Mouse (Mus musculus) cerebellum, adult 18-20 months (tissue): ENCODE results near the gene Ehhadh.
A peak's percentile ranks its signal among the peaks of the same experiment; 100 is the strongest.
"Not testable (repeated sequence)": the region's sequence is repeated elsewhere in the genome, so short reads cannot be mapped to it uniquely, and the experiment has no call there.

Experiments used
- DNase-seq, 2 experiments: peaks; one replicate each; pipeline ENCODE4 v3.0.0; 2021

Gene Ehhadh

DNA sequence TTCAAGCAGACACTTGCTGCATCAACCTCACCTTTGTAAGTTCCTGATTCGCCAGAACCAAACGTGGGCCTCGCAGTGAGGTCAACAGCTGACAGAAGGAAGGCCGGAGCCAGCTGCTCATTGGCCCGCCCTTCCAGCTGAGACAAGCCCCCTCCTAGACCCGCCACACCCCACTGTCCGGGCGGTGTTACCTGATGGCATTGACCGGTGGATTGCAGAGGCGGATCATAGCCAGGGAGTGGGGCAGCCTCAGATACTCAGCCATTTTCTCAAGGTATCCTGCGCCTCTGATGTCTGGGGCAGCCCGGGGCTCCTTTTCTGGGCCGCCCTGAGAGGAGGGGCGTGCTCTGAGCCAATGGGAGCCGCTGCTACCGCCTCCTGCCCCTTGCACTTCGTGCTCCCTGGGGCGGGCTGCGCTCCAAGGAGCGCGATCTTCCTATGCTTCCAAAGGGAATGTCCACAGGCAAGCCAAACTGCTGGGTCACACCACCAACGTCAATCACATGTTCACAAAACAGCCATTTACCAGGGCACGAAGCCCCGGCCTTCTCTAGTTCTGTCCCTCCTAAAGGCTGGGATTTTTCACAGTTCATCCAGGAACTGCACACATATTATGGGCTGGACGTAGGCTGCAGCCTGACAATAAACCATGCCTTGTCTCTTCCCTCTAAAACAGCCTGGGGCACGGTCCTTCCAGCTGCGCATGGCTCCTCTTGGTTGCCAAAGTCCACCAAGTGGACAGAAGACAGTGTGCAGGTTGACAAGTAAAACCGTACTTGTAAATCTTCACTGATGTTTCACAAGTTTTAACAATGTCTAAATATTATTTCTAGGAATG is at the start of gene Ehhadh:
TSS of gene Ehhadh (minus strand) at position 292 of the 838 bp plus-strand sequence.
- peak; percentile 66 to 71 for DNase-seq

DNA sequence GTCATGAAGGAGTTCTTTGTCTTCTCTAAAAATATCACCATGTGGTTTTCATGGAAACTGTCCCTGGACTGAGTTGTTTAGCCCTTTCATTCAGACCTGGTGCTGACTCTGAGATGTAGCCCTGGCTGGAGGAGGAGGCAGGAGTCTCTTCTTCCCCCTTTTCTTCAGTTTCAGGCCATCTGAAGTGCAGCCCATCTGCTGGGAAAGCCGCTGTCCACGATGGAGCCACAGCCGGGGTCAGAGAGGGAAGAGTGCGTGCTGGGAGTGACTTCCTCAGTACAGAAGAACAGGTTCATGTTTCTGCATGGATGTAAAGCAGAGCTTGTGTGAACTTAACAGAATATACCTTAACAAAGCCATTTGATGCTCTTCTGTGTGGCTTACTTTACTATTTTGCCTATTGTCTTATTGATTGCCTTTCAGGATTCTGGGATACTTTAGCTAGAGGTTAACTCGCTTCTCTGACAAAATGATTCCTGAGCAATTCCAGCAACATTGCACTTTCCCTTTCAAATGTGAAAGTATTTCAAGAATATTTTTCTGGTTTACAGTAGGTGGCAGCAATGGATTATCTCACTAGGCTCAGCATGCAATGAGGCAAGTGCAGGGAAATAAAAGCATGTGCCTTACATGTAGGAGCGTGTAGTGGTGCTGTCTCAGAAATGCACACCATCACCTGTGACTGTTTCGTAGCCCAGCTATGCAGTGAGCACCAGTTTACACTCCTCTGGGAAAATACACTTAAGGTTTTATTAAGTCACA is 48.9 kb upstream of the Ehhadh start:
- no peak for DNase-seq

DNA sequence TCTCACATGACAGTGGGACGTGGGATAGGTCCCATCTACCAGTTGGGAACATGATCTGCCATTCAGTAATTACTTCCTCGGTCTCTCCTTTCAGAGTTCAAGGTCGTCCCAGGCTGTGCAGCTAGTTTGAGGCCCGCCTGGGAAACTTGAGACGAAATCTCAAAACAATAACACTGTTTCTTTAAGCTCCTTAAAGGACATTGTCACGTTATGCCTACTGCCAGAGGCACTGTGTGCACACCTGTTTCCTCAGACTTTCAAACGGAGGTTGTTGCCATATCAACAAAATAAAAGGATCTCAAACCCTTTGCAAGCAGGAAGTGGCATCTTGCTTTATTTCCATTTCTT is 48.0 kb upstream of the Ehhadh start:
- DNase-seq = no peak

DNA sequence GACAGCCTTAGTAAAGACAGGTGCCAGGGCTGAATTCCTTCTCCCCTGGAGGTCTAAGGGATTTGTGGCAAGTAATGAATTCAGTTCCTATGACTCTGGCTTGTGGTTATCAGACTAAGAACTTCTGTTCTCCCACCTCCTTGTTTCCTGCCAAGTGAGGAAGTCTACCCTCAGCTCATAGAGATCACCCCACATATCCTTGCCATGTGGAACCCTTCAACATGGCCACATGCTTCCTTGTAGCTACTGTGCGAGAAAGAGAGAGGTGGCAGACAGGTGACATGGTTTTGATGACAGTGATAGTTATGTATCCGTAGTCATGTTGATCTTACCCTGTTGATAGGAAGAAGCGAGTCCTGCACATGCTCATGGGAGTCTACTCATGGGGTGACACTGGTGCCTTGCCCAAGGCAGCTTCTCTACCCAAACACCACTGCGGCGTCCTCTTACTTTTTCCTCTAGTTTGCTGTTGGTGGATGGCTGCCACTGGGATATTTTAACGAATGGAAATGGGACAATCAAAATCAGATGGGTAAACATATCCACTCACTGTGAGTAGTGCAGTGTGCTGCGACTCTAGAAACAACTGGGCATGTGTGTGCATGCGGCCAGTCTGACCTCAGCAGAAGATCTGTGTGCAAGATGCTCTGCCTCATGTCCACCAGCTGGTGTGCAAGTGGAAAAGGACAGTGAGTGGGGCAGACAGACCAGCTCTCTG is 47.4 kb upstream of the Ehhadh start:
- no peak for DNase-seq

DNA sequence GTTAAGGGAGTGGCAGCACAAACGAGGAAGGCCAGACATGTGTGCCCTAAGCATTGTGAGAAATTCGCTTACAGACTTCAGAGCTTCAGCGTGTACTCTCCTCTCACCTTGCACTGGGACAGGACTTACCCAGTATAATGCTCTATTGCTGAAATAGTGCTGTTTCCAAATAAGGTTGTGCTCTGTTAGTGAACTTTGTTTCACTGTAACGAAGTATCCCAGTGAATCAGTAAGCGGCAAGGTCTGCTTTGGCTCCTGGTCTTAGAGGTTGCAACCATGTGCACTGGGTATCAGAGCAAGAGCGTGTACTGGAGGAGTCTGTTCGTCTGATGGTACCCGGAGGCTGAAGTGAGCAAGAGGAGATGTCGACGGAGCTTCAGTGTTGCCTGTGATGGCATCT is 46.4 kb upstream of the Ehhadh start:
- no peak for DNase-seq

- no peak for DNase-seq
Observed at GRCm38 (mm10) chr16:21833469-21833868, 45.9 kb upstream of the Ehhadh start.

- no peak for DNase-seq
Observed at GRCm38 (mm10) chr16:21831764-21832163, 44.2 kb upstream of the Ehhadh start.

GRCm38 (mm10) chr16:21830784-21831183 is 43.2 kb upstream of the Ehhadh start:
- no peak for DNase-seq

DNA sequence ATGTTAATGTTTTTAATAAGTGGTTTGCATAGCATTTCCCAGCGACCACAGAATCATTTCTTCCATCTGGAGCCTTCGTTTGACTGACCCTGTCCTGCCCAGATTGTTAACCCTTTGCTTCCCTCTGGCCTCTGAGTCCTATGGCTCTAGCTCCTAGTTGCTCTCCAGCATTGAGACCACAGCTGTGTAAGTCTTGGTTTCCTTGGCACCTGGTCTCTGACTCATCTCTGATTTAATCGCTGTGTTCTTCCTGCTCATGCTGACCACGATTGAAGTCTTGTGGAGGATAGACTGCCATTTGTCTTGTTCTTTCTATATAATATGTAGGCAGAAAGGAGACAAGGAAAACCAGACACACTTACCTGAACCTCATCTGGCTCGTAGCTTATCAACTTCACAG is 42.1 kb upstream of the Ehhadh start:
- DNase-seq = no peak

- no peak for DNase-seq
Observed at GRCm38 (mm10) chr16:21827581-21827980, 40.0 kb upstream of the Ehhadh start.

DNA sequence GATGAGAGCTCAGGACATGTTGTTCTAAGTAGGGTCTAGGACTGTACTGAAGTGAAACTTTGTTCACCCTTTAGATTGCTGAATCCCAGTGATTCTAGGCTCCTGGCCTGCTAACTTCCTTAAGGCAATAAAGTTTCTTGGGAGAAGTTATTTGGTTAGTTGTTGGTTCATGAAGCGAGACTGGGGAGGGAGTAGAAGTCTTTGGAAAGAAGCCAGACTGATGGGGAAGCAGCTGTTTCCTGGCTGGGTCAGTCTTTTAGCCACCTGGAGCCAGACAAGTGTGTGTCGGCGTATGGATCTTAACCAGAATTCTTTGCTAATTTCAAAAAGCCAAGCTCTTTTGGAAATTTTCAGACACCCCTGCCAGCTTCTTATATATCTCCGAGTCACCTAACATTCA is 39.5 kb upstream of the Ehhadh start:
- no peak for DNase-seq

DNA sequence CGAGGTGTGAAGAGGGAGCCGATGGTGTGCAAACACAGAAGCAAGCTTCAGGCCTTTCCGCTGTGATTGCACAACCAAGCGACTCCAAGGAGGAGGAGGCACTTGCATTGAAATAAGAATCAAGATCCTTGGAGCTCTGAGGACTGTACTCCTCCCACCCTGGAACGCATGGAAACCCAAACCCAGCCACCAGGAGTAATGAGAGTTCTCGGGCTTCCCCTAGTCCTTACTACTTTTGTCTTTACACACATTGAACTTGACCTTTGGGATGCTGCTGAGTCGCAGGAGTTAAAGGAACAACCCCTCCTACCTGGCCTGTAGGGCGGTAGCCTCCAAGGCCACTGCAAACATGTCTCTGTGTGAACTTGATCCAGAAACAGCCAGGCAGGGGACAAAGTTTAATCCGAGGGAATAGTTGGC is 38.0 kb upstream of the Ehhadh start:
- no peak for DNase-seq

DNA sequence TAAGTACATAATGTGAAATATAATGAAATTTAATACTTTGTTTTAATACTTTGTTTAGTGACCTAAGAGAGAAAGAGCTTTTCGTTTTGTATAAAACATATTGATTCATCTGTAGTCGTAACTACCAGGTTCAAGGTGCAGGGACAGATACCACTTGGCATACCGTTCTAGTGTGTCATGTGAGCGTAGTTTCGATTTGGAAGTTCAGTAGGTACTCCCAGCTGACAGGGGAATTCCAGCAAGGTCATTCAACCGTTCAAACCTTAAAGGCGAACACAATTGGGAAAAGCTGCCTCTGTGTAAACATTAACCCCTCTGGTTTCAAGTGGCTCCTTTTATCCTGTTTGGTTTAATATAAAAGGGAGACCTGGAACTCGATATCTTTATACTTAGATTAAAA is 31.0 kb upstream of the Ehhadh start:
- DNase-seq = no peak

- DNase-seq = no peak
Observed at GRCm38 (mm10) chr16:21818132-21818531, 30.5 kb upstream of the Ehhadh start.

DNA sequence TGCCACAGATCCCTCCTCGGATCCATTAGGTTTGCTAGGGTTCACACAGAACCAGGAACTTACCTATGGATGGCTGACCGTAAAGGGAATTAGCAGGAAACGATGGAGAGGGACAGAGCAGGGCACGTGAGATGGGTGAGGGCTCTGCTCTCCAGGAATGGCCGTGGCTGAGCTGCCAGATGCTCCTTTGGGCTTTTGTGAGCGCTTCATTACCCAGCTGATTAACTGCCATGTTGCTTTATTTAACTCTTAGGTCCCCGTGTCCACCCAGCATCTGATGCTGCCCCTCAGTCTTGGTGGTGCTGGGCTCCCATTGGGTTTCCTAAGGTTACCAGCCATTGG is 28.0 kb upstream of the Ehhadh start:
- no peak for DNase-seq

DNA sequence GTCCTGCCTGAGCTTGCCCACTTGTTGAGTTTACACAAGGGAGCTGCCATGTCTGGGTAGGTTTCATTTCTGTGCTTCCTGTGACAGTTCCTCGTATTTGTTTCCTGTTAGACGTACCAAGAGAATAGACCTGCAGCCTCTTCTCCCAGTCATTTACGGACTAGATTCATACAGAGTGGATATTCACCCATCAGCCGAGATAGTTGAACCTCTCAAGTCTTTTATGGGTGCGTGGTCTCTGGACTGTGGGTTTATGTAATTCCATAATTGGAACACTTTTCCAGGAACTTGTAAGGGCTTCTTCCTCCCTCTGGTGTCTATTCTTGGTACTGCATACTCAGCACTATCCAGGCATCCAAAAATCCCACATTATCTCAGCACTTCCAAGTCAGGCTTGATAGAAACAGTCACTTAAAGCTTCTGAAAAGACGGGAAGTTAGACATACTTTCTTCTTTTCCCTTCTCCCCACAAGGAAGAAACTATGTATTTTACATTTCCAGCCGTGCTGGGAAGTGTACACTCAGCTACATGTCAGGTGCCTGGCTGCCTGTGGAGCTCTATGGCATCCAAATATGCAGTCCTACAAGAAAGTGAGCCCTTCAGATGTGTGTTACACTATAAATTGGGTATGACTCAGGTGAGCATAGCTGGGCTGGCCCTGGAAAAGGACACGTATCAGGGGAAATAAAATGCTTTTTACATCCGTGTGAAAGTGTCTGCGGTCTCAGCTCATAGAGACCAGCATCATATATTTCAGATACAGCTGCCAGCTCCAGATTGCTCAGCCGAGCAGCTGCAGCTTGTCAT is 27.5 kb upstream of the Ehhadh start:
- DNase-seq = peak; percentile 50 to 58

- no peak for DNase-seq
Observed at GRCm38 (mm10) chr16:21813164-21813834, 25.7 kb upstream of the Ehhadh start.

DNA sequence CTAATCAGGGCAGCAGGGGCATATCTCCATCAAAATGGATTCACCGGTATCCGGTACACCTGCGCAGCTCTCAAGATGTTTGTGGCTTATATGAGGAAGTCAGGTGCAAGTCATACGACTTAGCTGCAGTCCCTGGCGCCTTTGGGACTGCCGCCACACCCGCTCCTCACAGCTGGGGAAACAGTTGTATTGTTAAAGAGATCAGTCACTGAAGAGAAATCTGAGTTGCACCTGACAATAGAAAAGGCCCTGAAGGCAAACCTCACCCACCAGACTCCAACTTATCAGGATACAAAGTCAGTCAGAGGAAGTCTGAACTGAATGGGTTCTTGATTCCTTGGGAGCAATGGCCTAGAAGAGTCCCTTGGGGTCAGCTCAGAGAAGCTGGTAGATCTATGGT is 20.2 kb upstream of the Ehhadh start:
- DNase-seq = not testable (repeated sequence)

DNA sequence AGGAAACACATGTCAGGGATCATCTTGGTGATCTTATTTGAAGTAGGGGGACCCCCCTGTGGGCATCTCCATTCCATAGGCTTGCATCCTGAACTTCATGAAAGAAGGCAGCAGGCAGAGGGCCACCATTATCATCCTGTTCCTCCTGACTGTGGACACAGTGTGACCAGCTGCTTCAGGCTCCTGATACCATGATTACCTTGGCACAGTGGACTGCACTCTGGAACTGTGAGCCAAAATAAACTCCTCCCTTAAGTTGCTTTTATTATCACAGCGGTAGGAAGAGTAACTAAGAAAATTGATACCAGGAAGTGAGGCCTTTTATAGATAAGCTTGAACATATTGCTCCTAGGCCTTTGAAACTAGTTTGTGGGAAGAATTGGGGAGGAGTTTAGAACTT is 19.3 kb upstream of the Ehhadh start:
- no peak for DNase-seq

GRCm38 (mm10) chr16:21804258-21804657 is 16.7 kb upstream of the Ehhadh start:
- DNase-seq = peak; percentile 61 to 62

GRCm38 (mm10) chr16:21795071-21795470 is 7.5 kb upstream of the Ehhadh start:
- DNase-seq = no peak

DNA sequence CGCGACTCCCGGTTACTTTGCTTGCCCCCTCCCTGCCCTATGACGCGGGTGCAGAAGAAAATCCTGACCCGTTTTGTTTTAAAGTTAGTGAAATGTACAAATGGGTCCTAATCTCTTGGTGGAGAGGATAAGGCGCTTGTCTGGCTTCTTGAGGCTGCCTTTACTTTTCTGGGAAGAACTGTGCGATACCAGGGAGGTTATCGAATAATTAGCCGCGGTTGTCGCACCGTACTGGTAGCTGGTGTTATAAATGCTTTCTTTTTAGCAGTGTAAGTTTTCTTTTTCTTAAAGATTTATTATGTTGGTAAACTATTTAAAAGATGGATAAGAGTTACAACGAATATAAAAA is 7.1 kb upstream of the Ehhadh start:
- DNase-seq = no peak
